Mouse (Mus musculus): Measurements from ENCODE around the gene Stk24.

DNA sequence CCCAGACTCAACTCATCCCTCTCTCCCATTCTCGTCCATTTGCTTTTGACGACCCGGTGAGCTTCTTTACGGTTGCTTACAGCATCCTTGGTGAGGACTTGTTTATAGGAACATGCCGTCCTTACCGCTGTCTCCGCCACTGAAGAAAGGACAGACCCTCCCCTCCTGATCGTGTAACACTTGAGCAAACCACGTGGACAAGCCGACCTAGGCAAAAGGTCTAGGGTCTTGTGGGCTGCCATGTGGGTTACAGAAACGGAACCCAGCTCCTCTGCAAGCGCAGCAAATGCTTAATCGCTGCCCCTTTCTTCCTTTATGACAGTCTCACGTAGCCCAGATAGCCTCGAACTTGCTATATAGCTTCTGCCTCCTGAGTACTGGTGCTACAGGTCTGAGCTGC is 25.7 kb upstream of the Stk24 start:
- no peak for TF ChIP-seq CTCF (IDR thresholded peaks at IDR 0.05; ENCODE audit: low read depth)
- no peak for TF ChIP-seq EP300 (optimal IDR thresholded peaks at IDR 0.05)

All from stomach, postnatal 0 days (tissue).